Mouse (Mus musculus): ENCODE results near the gene Kif17. TPM values are rescaled to one million over a fixed set of nuclear protein-coding genes. Genes with fewer than 3 reads are reported as not detected.
A peak's percentile ranks its signal among the peaks of the same experiment; 100 is the strongest.

The Kif17 gene
- polyA plus RNA-seq, 1 experiment from 2014 or later, result 0.99 TPM

GRCm38 (mm10) chr4:138335648-138336047, 85.4 kb downstream of the Kif17 start:
- Histone ChIP-seq H3K9me3 (ENCODE audit: control insufficient read depth, low read length) (no peaks in the 10 kb centered on the region), H3K27me3 (ENCODE audit: control insufficient read depth, insufficient read depth, low read length) (peaks cover 3% of the 10 kb centered on the region; the same call in 1 of the 2 replicates), H3K36me3 (ENCODE audit: control insufficient read depth, insufficient read depth, low read length) (no peaks in the 10 kb centered on the region), H3K9ac (ENCODE audit: low read depth, low read length) (no peak overlapping the region), H3K4me1 (ENCODE audit: control insufficient read depth, insufficient read depth, low read length) (no peaks in the 10 kb centered on the region), H3K27ac (ENCODE audit: low read depth, low read length) (no peak overlapping the region), H3K4me3 (ENCODE audit: low read length) (no peak overlapping the region), H3K4me2 (replicated peaks; ENCODE audit: low read depth, low read length) (no peak overlapping the region)
- WGBS, result 88% methylated on average over 6 of the region's 6 CpGs
- no peak for ATAC-seq (ENCODE audit: low FRiP score, low TSS enrichment)

GRCm38 (mm10) chr4:138336876-138337275, 86.6 kb downstream of the Kif17 start:
- Histone ChIP-seq H3K4me2 (replicated peaks; ENCODE audit: low read depth, low read length) (no peak overlapping the region), H3K36me3 (ENCODE audit: control insufficient read depth, insufficient read depth, low read length) (no peaks in the 10 kb centered on the region), H3K4me1 (ENCODE audit: control insufficient read depth, insufficient read depth, low read length) (no peaks in the 10 kb centered on the region), H3K27me3 (ENCODE audit: control insufficient read depth, insufficient read depth, low read length) (no peaks in the 10 kb centered on the region), H3K4me3 (ENCODE audit: low read length) (no peak overlapping the region), H3K9ac (ENCODE audit: low read depth, low read length) (no peak overlapping the region), H3K27ac (ENCODE audit: low read depth, low read length) (no peak overlapping the region), H3K9me3 (ENCODE audit: control insufficient read depth, low read length) (no peaks in the 10 kb centered on the region)
- WGBS, result 76% methylated on average over 5 of the region's 5 CpGs
- ATAC-seq (ENCODE audit: low FRiP score, low TSS enrichment), result no peak

- 73% methylated on average over 9 of the region's 9 CpGs for WGBS
These were observed 87.1 kb downstream of the Kif17 start for GRCm38 (mm10) chr4:138337341-138337740.

DNA sequence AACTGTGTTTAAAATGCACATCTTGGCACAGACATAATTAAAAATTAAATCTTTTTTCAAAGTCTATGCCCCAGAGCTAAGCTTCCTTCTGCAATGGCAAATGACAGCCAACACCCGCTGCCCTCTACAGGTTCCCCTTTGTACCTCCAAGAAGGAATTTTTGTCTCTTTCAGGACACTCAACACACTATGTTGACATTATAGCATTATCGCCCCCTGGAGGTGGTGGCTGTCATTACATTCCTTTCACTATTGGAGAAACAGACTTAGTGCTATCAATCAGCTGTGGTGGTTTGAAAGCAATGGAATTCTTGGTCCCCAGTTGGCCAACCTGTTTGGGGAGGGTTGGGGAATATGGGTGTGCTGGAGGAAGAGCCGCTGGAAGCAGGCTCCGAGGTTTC, 89.7 kb downstream of the Kif17 start:
- Histone ChIP-seq H3K4me3 (ENCODE audit: low read length) (no peak overlapping the region), H3K36me3 (ENCODE audit: control insufficient read depth, insufficient read depth, low read length) (no peaks in the 10 kb centered on the region), H3K4me2 (replicated peaks; ENCODE audit: low read depth, low read length) (no peak overlapping the region), H3K4me1 (ENCODE audit: control insufficient read depth, insufficient read depth, low read length) (peaks cover 7% of the 10 kb centered on the region; the same call in 1 of the 2 replicates), H3K27me3 (ENCODE audit: control insufficient read depth, insufficient read depth, low read length) (no peaks in the 10 kb centered on the region), H3K9ac (ENCODE audit: low read depth, low read length) (no peak overlapping the region), H3K27ac (ENCODE audit: low read depth, low read length) (no peak overlapping the region), H3K9me3 (ENCODE audit: control insufficient read depth, low read length) (no peaks in the 10 kb centered on the region)
- no peak for ATAC-seq (ENCODE audit: low FRiP score, low TSS enrichment)
- WGBS, result 30% methylated on average over 4 of the region's 4 CpGs

More at GRCm38 (mm10) chr4:138337341-138337740, 87.1 kb downstream of the Kif17 start:
- Histone ChIP-seq H3K9ac (ENCODE audit: low read depth, low read length) (no peak overlapping the region), H3K36me3 (ENCODE audit: control insufficient read depth, insufficient read depth, low read length) (no peaks in the 10 kb centered on the region), H3K4me2 (replicated peaks; ENCODE audit: low read depth, low read length) (no peak overlapping the region), H3K27ac (ENCODE audit: low read depth, low read length) (no peak overlapping the region), H3K4me3 (ENCODE audit: low read length) (no peak overlapping the region), H3K27me3 (ENCODE audit: control insufficient read depth, insufficient read depth, low read length) (no peaks in the 10 kb centered on the region), H3K4me1 (ENCODE audit: control insufficient read depth, insufficient read depth, low read length) (no peaks in the 10 kb centered on the region), H3K9me3 (ENCODE audit: control insufficient read depth, low read length) (no peaks in the 10 kb centered on the region)
- ATAC-seq (ENCODE audit: low FRiP score, low TSS enrichment), result no peak

- no peak overlapping the region for H3K4me2 ChIP-seq (replicated peaks; ENCODE audit: low read depth, low read length)
- H3K4me1 ChIP-seq (ENCODE audit: control insufficient read depth, insufficient read depth, low read length), result peaks cover 7% of the 10 kb centered on the region; the same call in 1 of the 2 replicates
- no peak overlapping the region for H3K4me3 ChIP-seq (ENCODE audit: low read length)
- no peaks in the 10 kb centered on the region for H3K9me3 ChIP-seq (ENCODE audit: control insufficient read depth, low read length)
- no peaks in the 10 kb centered on the region for H3K27me3 ChIP-seq (ENCODE audit: control insufficient read depth, insufficient read depth, low read length)
- no peak for ATAC-seq (ENCODE audit: low FRiP score, low TSS enrichment)
- WGBS, result 64% methylated on average over 8 of the region's 8 CpGs
- H3K27ac ChIP-seq (ENCODE audit: low read depth, low read length), result no peak overlapping the region
- no peaks in the 10 kb centered on the region for H3K36me3 ChIP-seq (ENCODE audit: control insufficient read depth, insufficient read depth, low read length)
- no peak overlapping the region for H3K9ac ChIP-seq (ENCODE audit: low read depth, low read length)
These were observed 91.2 kb downstream of the Kif17 start for GRCm38 (mm10) chr4:138341393-138341792.

- Histone ChIP-seq H3K4me1 (ENCODE audit: control insufficient read depth, insufficient read depth, low read length) (peaks cover 7% of the 10 kb centered on the region; the same call in 1 of the 2 replicates), H3K4me2 (replicated peaks; ENCODE audit: low read depth, low read length) (no peak overlapping the region), H3K27me3 (ENCODE audit: control insufficient read depth, insufficient read depth, low read length) (no peaks in the 10 kb centered on the region), H3K36me3 (ENCODE audit: control insufficient read depth, insufficient read depth, low read length) (no peaks in the 10 kb centered on the region), H3K9me3 (ENCODE audit: control insufficient read depth, low read length) (no peaks in the 10 kb centered on the region), H3K27ac (ENCODE audit: low read depth, low read length) (no peak overlapping the region), H3K4me3 (ENCODE audit: low read length) (no peak overlapping the region), H3K9ac (ENCODE audit: low read depth, low read length) (no peak overlapping the region)
- 68% methylated on average over 7 of the region's 7 CpGs for WGBS
- no peak for ATAC-seq (ENCODE audit: low FRiP score, low TSS enrichment)
These were observed 91.8 kb downstream of the Kif17 start for GRCm38 (mm10) chr4:138342048-138342447.

DNA sequence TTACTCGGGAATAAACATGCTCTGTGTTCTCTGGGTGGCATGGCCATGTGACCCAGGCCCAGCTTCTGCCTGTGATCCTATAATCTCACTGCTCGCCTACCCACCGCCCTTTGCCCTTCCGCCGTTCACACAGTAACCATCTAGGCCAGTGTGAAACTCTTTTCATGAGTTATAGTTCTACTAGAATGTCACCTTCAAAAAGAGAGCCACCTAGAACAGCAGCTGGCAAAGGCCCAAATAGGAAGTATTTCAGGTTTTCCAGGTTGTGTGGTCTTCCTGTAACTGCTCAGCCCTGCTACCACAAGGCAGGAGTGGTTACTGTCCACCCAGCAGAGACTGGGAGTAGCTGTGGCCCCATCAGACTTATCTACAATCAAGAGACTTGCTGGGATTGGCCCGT, 92.5 kb downstream of the Kif17 start:
- peak overlapping the region; percentile 49; the same call in 1 of the 2 replicates for H3K27ac ChIP-seq (ENCODE audit: low read depth, low read length)
- peaks cover 7% of the 10 kb centered on the region; the same call in 1 of the 2 replicates for H3K4me1 ChIP-seq (ENCODE audit: control insufficient read depth, insufficient read depth, low read length)
- WGBS, result 58% methylated on average over 6 of the region's 6 CpGs
- no peaks in the 10 kb centered on the region for H3K27me3 ChIP-seq (ENCODE audit: control insufficient read depth, insufficient read depth, low read length)
- H3K36me3 ChIP-seq (ENCODE audit: control insufficient read depth, insufficient read depth, low read length), result no peaks in the 10 kb centered on the region
- no peaks in the 10 kb centered on the region for H3K9me3 ChIP-seq (ENCODE audit: control insufficient read depth, low read length)
- no peak overlapping the region for H3K4me2 ChIP-seq (replicated peaks; ENCODE audit: low read depth, low read length)
- no peak overlapping the region for H3K4me3 ChIP-seq (ENCODE audit: low read length)
- H3K9ac ChIP-seq (ENCODE audit: low read depth, low read length), result no peak overlapping the region
- no peak for ATAC-seq (ENCODE audit: low FRiP score, low TSS enrichment)

DNA sequence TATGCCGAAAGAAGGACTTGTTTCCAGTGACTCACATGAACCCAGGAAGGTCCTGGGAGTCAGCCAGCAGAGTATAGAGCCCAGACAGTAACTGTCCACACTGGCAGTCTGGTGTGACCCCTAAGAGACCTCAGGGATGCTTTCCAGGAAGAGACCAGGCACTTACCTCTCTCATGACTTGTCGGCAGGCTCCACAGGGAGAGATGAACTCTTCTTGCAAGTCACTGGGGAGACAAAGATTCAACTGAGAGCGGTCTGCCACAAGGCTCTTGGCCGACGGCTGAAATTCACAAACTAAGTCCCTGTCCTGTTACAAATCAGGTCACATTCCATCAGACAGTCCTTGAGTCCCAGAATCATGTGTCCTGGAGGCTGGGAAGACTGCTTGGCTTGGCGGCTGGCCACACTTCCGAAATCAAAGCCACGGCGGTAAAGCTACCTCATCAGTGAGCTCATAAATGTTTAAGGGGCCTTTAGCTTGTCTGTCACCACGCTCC, 93.2 kb downstream of the Kif17 start:
- H3K36me3 ChIP-seq (ENCODE audit: control insufficient read depth, insufficient read depth, low read length), result no peaks in the 10 kb centered on the region
- no peaks in the 10 kb centered on the region for H3K27me3 ChIP-seq (ENCODE audit: control insufficient read depth, insufficient read depth, low read length)
- ATAC-seq (ENCODE audit: low FRiP score, low TSS enrichment), result no peak
- H3K4me2 ChIP-seq (replicated peaks; ENCODE audit: low read depth, low read length), result no peak overlapping the region
- no peak overlapping the region for H3K4me3 ChIP-seq (ENCODE audit: low read length)
- no peak overlapping the region for H3K9ac ChIP-seq (ENCODE audit: low read depth, low read length)
- H3K27ac ChIP-seq (ENCODE audit: low read depth, low read length), result peak overlapping the region; percentile 49; the same call in 1 of the 2 replicates
- whole genome bisulfite sequencing, result 36% methylated on average over 10 of the region's 10 CpGs
- H3K9me3 ChIP-seq (ENCODE audit: control insufficient read depth, low read length), result no peaks in the 10 kb centered on the region
- H3K4me1 ChIP-seq (ENCODE audit: control insufficient read depth, insufficient read depth, low read length), result peaks cover 7% of the 10 kb centered on the region; the same call in 1 of the 2 replicates

- Histone ChIP-seq H3K27ac (ENCODE audit: low read depth, low read length) (no peak overlapping the region), H3K36me3 (ENCODE audit: control insufficient read depth, insufficient read depth, low read length) (no peaks in the 10 kb centered on the region)
- WGBS, result 84% methylated on average over 9 of the region's 9 CpGs
These were observed 94.8 kb downstream of the Kif17 start for GRCm38 (mm10) chr4:138344891-138345545.

More at GRCm38 (mm10) chr4:138344891-138345545, 94.8 kb downstream of the Kif17 start:
- Histone ChIP-seq H3K4me3 (ENCODE audit: low read length) (no peak overlapping the region), H3K9me3 (ENCODE audit: control insufficient read depth, low read length) (no peaks in the 10 kb centered on the region), H3K4me2 (replicated peaks; ENCODE audit: low read depth, low read length) (no peak overlapping the region), H3K4me1 (ENCODE audit: control insufficient read depth, insufficient read depth, low read length) (peaks cover 7% of the 10 kb centered on the region; the same call in 1 of the 2 replicates), H3K27me3 (ENCODE audit: control insufficient read depth, insufficient read depth, low read length) (no peaks in the 10 kb centered on the region), H3K9ac (ENCODE audit: low read depth, low read length) (no peak overlapping the region)
- ATAC-seq (ENCODE audit: low FRiP score, low TSS enrichment), result no peak
